Mouse (Mus musculus) liver, embryonic 14 days (tissue): ENCODE measurements around the gene Cyp3a16. TPM values are rescaled to one million over a fixed set of nuclear protein-coding genes. Genes with fewer than 3 reads are reported as not detected.

Experiments
- polyA plus RNA-seq: library from polyadenylated mRNA; depleted of rRNA; stranded (reverse); fragments of >200 nt; gene quantifications from 2 replicates; pipeline ENCODE4 v1.2.3, GENCODE M21; 2012; rRNA removed

Cyp3a16 gene
- polyA plus RNA-seq = 4.8 and 5.1 TPM in 2 replicates

DNA sequence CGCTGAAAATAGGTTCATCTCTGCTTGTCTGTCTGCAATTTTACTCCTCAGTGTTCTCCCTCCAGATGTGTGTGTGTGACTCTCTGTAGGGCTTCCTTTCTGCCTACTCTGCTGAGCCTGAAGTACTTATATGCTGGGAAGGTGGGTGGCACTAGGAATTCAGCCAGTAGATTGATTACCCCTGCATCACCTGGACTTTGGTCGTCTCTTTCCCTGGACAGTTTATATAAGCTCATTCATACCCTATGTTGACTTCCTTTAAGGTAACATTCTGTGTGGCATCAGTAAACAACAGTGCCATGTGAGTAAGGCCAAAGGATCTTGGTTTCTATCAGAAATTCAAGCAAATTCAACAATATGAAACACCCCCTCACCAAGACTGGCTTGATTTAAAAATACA is at the start of gene Cyp3a16:
Cyp3a16 (minus strand) TSS at position 101 of the 400 bp plus-strand sequence.

Other genes with a start within 250 kb of the Cyp3a16 start
- 8.5 and 9.3 TPM in 2 replicates for gene Zfp655, start 238.0 kb downstream of the Cyp3a16 start, polyA plus RNA-seq
- gene Zscan25, start 189.2 kb downstream of the Cyp3a16 start, polyA plus RNA-seq = 3.8 and 4.3 TPM in 2 replicates
- 0.01 and 0.03 TPM in 2 replicates for gene Cyp3a57, start 124.4 kb downstream of the Cyp3a16 start, polyA plus RNA-seq
- not detected in 2 replicates for gene Cyp3a41b, start 115.0 kb upstream of the Cyp3a16 start, polyA plus RNA-seq